Mouse (Mus musculus): Measurements from ENCODE around the gene Taar3.

DNA sequence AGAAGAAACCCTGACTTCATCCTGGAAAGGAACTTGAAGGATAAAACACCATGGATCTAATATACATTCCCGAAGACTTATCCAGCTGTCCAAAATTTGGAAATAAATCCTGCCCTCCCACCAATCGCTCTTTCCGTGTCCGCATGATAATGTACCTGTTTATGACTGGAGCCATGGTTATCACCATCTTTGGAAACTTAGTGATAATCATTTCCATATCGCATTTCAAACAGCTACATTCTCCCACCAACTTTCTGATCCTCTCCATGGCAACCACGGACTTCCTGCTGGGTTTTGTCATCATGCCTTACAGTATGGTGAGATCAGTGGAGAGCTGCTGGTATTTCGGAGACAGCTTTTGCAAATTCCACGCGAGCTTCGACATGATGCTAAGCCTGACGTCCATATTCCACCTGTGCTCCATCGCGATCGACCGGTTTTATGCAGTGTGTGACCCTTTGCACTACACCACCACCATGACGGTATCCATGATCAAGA is at the start of gene Taar3:
- no peak for TF ChIP-seq CEBPB (IDR thresholded peaks at IDR 0.05; ENCODE audit: insufficient read depth, poor library complexity, severe bottlenecking)
- no peak for TF ChIP-seq POLR2A (IDR thresholded peaks at IDR 0.05; ENCODE audit: insufficient read length, low read depth)
- TF ChIP-seq POLR2AphosphoS2 (IDR thresholded peaks at IDR 0.05; ENCODE audit: insufficient read length, low read depth), result no peak
- no peak for TF ChIP-seq MAX (IDR thresholded peaks at IDR 0.05; ENCODE audit: low read depth)
- TF ChIP-seq MYOD1 (IDR thresholded peaks at IDR 0.05; ENCODE audit: control insufficient read depth in 1 of 3, insufficient read length in 2 of 3, low read depth in 2 of 3), result no peak
- TF ChIP-seq REST (IDR thresholded peaks at IDR 0.05; ENCODE audit: insufficient read depth, insufficient read length), result no peak
- TF ChIP-seq USF1 (IDR thresholded peaks at IDR 0.05; ENCODE audit: low read depth), result no peak
- no peak for TF ChIP-seq MYOG (IDR thresholded peaks at IDR 0.05; ENCODE audit: control insufficient read depth in 1 of 3, insufficient read depth in 1 of 3, insufficient read length in 2 of 3, low read depth in 2 of 3)
- TF ChIP-seq TCF12 (IDR thresholded peaks at IDR 0.05; ENCODE audit: insufficient read depth, poor library complexity, severe bottlenecking), result no peak
- TF ChIP-seq E2F4 (IDR thresholded peaks at IDR 0.05; ENCODE audit: insufficient read depth), result no peak
- no peak for TF ChIP-seq SRF (IDR thresholded peaks at IDR 0.05; ENCODE audit: control insufficient read depth, insufficient read length, low read depth)
- TF ChIP-seq TCF3 (IDR thresholded peaks at IDR 0.05; ENCODE audit: insufficient read length, low read depth), result no peak

All from myocyte (in vitro differentiated cells).